Mouse (Mus musculus): ENCODE measurements around the gene Ccl17.

Ccl17 gene

DNA sequence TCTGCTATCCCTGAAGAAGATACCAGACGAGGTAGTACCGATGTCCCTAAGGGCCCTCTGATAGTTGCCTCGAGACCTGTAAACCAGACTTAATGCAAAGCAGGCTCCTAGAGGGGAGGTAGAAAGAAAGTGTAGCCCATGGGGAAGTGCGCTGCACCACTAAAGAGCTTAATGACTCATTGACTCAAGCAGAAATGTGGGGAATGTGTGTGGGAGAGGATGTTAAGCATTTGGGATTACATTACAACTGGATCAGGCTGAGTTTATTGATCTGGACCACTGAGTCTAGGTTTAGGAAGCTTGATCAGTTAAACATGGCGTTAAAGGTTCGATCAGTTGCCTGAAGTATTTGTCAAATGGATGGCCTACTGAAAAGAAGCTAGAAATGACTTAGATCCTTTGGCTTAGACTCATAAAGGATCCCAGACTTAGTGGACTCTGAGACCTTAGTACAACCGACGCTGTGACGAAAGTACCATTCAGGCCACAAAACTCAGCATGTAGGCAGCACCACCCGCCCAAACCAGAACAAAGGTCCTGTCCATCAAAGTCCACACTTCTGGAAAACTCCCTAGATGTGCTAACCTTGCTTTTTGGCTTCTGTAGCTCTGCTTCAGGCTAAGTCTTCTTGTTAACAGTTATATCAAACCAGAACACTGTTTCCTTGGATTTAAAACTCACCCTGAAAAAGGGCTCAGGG, 20.8 kb upstream of the Ccl17 start:
- no peak for DNase-seq (ENCODE audit: low read depth in 1 of 2, low spot score in 2 of 2)

GRCm38 (mm10) chr8:94794368-94794767, 15.9 kb upstream of the Ccl17 start:
- no peak for DNase-seq (ENCODE audit: low read depth in 1 of 2, low spot score in 2 of 2)

- DNase-seq (ENCODE audit: low read depth in 1 of 2, low spot score in 2 of 2): no peak
These were observed 15.5 kb upstream of the Ccl17 start for GRCm38 (mm10) chr8:94794782-94795181.

- DNase-seq (ENCODE audit: low read depth in 1 of 2, low spot score in 2 of 2): no peak
These were observed 9.8 kb upstream of the Ccl17 start for GRCm38 (mm10) chr8:94800278-94800968.

GRCm38 (mm10) chr8:94801293-94802095, 8.8 kb upstream of the Ccl17 start:
- DNase-seq (ENCODE audit: low read depth in 1 of 2, low spot score in 2 of 2): no peak

DNA sequence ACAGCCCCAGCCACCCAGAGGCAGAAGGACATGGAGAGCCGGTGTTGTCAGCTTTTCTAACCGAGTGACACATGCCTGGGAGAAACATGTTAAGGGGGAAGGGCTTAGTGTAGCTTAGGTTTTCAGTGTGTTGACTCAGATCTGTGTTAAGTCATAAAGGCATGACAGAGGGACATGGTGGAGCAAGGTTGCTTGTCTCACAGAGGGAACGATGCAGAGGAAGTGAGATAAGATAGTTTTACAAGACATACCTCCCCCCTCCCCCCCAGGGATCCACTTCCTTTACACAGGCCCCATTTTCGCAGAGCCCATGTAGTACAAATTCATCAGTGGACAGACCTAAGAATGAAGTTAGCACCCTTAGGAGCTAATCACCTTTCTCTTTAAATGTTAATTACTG, 7.9 kb upstream of the Ccl17 start:
- DNase-seq (ENCODE audit: low read depth in 1 of 2, low spot score in 2 of 2): no peak

- DNase-seq (ENCODE audit: low read depth in 1 of 2, low spot score in 2 of 2): no peak
These were observed 6.7 kb upstream of the Ccl17 start for GRCm38 (mm10) chr8:94803551-94803950.

- DNase-seq (ENCODE audit: low read depth in 1 of 2, low spot score in 2 of 2): peak in 1 of 2 experiments; percentile 10
These were observed 5.5 kb upstream of the Ccl17 start for GRCm38 (mm10) chr8:94804546-94805340.

DNA sequence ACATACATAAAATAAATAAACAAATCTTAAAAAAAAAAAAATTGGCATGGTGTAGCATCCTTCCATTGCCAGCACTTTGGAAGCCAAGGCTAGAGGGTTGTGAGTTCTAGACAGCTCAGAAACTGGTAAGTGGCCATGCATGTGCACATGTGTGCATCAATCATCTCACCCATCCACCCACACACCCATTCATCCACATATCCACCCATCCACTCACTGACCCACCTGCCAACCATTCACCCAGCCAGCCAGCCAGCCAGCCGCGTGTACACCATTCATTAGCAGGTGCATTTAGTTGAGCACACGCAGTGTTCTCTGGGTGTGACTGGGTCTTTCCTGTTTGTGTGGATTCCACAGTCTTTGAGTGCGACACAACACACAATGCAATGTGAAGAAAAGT, 4.4 kb upstream of the Ccl17 start:
- no peak for DNase-seq (ENCODE audit: low read depth in 1 of 2, low spot score in 2 of 2)

DNA sequence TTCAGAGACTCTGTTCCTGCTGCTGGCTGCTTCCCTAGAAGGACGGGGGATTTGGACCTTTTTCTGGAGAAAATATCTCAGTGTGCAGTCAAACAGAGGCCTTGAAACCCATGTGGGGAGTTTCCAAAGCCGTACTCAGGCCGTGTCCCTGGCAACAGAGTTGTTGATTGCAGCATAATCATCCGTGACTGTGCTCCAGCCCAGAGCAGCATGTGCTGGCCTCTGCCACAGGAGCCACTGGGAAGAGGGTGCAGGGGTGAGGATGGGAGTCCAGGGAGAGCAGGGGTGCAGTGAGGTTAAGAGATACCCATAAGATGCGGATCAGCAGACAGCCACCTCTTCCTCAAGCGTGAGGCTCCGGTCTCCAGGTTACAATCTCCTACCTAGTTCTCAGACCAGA, 2.7 kb upstream of the Ccl17 start:
- DNase-seq (ENCODE audit: low read depth in 1 of 2, low spot score in 2 of 2): no peak

GRCm38 (mm10) chr8:94808372-94808771, 1.9 kb upstream of the Ccl17 start:
- no peak for DNase-seq (ENCODE audit: low read depth in 1 of 2, low spot score in 2 of 2)

DNA sequence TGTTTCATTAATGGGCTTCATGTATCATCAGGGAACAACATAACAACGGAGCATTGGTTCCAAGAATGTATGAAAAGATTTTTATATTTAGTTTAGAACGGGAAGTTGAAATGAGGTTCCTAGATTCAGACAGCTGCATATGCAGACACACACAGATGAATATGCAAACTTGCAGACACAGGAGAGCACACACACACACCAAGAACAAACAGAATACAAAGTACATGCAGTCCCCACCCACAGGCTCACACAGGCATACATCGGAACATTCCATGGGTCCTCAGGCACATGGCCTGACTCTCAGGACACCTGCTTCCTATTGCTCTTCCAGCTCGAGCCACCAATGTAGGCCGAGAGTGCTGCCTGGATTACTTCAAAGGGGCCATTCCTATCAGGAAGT, 602 bp downstream of the Ccl17 start:
- DNase-seq (ENCODE audit: low read depth in 1 of 2, low spot score in 2 of 2): no peak

DNA sequence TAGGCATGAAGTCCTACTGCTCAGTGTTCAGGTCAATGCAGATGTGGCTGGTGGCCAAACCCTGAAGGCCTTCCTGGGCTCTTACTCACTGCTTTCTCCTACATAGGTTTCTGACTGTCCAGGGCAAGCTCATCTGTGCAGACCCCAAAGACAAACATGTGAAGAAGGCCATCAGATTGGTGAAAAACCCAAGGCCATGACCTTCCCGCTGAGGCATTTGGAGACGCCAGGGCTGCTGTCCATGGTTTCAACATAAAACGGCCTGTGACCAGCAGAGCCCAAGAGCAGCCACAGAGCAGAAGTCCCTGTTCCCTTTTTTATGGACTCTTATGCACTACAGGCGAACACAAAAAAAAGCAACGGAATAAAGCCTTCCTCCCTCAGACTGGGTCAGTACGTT, 1.4 kb downstream of the Ccl17 start:
- DNase-seq (ENCODE audit: low read depth in 1 of 2, low spot score in 2 of 2): peak in 1 of 2 experiments; percentile 40

DNA sequence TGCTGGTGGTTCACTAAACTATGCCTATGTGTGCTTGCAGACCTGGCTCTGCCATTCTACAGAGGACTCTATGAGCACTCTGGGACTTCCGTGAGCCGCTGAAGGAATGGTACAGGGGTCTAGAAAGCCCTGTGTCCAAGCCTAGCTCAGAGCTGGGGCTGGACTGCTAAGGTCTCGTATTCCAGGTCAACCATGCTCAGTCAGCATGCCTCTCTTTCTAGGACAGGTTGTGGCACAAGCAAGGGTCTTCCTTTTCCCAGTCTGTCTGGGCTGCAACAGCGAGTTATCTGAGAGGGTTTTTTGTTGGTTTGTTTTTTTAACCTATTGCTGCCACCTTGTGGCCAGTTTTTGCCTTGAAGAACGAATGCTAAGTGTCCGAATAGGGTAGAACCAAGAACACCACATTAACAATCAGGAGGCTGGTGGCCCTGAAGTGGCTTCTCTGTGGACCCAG, 2.4 kb downstream of the Ccl17 start:
- DNase-seq (ENCODE audit: low read depth in 1 of 2, low spot score in 2 of 2): peak in 1 of 2 experiments; percentile 65

DNA sequence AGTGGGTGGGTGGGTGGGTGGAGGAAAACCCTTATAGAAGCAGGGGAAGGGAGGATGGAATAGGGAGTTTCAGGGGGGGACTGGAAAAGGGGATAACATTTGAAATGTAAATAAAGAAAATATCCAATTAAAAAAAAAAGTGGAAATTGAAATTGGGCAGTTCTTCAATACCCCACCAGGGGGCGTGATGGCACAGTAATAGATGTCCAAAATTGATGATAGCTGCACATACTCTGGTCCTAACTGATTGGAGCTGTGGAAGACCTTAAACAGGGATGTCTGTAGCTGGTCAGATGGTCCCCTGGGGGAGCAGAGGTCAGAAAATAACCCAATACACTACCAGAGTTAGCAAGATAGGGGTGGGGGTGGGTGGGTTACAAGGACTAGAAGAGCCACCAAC, 4.3 kb downstream of the Ccl17 start:
- no peak for DNase-seq (ENCODE audit: low read depth in 1 of 2, low spot score in 2 of 2)

GRCm38 (mm10) chr8:94817933-94818332, 7.7 kb downstream of the Ccl17 start:
- DNase-seq (ENCODE audit: low read depth in 1 of 2, low spot score in 2 of 2): no peak

GRCm38 (mm10) chr8:94819671-94820179, 9.5 kb downstream of the Ccl17 start:
- no peak for DNase-seq (ENCODE audit: low read depth in 1 of 2, low spot score in 2 of 2)

GRCm38 (mm10) chr8:94820553-94820952, 10.3 kb downstream of the Ccl17 start:
- no peak for DNase-seq (ENCODE audit: low read depth in 1 of 2, low spot score in 2 of 2)

DNA sequence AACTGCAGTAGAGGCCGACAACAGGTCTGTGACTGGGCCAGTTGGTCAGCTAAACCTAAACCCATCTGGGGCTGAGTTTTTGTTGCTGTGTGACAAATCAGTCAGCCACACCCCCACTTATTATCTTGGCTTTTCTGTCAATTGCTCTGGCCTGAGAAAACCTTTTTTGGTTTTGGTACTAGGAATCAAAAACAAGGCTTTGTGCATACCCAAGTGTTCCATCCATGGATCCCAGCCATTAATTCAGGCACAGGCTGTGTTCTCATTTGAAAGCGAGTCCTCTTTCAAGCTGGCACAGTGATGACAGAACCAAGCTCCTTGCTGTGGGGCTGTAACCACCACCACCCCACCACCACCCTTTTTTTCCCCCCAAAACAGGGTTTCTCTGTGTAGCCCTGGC, 11.1 kb downstream of the Ccl17 start:
- DNase-seq (ENCODE audit: low read depth in 1 of 2, low spot score in 2 of 2): no peak

DNA sequence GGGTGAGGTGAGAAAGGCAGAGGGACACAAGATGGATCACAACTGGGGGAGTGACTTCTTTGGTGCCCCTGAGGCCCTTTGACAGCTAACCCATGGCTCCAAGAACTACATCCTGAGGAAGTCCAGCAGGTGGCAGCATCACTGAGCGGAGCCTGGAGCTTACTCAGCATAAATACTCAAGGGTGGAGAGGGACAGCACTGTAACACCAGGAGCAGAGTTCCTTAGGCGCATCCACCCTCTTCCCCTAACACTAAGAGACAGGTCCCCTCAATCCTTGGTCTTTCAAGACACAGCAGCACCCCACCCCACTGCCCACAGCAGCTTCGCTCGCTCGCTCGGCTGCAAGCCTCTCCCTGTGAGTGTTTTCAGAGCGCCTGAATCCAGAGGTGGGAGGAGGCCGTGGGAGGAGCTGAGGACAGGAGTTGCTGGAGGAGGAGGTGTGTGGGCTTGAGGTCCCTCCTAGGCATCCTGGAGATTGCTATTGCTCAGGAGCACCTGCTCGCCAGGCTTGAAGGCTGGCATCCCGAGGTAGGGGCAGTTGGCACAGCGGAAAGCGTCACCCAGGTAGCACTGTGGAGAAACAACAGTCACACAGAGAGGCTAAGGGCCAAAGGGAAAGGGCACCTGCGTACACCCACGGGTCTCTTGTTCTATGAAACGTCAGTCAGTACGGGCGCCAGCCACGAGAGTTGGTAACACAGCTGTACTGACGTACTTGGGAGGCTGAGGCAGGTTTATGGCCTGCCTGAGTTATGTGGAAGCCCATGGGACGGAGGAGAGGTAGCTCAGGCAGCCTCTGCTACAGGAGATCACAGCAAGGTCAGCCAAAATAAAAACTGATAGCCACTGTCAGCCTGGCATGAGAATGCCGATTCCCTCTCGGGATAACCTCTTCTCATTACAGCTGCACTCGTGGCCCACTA, 12.6 kb downstream of the Ccl17 start:
- no peak for DNase-seq (ENCODE audit: low read depth in 1 of 2, low spot score in 2 of 2)

All from monocyte, adult 2 months (primary cell).